Mouse (Mus musculus) cerebellum, adult 9-11 months (tissue): ENCODE data around the gene Zbtb49.

Experiments used
- DNase-seq: peaks from one replicate; pipeline ENCODE4 v3.0.0; 2022

Zbtb49 gene

DNA sequence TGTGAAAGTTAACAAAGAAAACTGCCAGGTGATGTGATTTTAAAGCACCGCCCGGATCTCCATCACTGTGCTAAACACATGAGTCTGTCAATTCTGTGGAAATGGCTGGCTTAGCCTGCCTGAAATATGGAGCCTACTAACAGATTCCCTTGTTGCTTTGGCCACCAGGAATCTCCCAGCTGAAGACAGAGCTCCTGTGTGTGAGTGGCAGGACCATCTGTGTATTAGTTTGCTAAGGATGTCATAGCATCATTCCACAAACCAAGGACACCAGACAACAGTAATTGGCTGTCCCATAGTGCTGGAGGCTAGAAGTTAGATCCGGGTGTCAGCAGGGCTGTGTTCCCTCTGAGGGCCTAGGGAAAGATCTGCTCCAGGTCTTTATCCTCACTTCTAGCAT lies 29.4 kb downstream of the Zbtb49 start:
- DNase-seq, result no peak

- DNase-seq, result no peak
These were observed 33.3 kb downstream of the Zbtb49 start for GRCm38 (mm10) chr5:38187006-38187405.

- DNase-seq, result no peak
These were observed 35.5 kb downstream of the Zbtb49 start for GRCm38 (mm10) chr5:38184688-38185285.

DNA sequence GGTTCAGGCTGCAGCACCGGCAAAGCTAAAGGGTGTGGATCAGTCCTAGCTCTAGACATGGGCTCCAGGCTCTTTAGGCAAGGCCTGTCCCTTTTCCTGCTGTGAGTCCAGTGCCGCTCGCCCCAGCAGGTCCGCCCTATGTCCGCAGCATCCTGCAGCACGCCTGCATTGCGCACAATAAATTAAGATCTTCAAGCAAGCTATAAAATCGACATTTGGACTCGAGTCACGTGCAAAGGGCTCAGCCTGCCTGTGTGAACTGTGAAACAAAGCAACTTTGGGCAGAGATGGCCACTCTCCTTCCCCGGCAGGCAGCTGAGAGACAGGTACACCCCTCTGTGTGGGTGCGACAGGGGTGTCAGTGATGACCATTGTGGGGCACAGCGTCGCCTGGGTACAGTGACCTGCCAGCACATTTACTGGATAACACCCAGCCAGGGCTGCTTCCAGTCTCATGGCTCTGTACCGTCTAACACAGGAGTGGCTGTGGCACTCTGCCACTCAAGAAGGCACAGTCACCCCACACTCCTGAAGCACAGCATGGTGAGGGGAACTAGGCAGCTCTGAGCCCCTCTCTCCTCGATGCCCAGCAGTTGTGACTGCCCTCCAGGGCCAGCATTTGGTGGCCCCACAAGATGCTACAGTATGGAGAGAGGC lies 45.9 kb downstream of the Zbtb49 start:
- no peak for DNase-seq

DNA sequence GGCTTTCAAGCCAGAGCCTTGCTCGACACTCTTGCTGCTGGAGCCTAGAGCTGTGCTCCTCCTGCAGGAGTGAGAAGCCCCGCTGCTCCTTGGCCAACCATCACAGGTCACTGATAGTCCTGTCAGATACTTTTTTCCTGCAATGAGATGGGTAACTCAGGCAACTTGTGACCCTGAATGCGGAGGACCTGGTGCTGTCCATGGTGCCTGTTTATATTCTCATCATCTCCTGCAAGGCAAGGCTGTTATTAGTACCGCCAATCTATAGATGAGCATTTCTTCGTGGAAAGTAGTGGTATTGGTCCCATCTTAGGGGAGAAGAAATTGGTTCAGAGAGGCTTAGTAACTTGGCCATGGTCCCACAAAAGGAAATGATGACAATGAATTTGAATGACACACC lies 46.5 kb downstream of the Zbtb49 start:
- DNase-seq, result no peak

DNA sequence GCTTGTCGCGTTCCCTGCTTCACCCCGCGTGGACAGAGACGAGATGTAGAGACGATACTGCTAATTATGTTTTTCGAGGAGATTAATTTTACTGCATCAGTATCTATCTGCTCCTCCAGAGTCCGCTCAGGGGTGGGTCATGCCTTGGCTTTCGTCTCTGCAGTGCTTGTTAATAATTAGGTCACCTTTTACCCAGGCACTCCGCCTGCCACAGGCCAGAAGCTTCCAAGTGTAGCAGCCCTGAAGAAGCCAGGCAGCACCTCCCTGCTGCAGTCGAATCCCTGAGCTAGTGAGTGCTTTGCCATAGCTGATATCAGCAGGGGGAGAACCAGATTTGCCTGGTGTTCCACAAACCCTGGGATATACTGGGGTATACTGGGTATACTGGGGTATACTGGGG lies 51.8 kb downstream of the Zbtb49 start:
- peak; percentile 19 for DNase-seq

- DNase-seq, result no peak
These were observed 60.4 kb downstream of the Zbtb49 start, which contains the start of gene Nsg1 for GRCm38 (mm10) chr5:38159634-38160413. TSS of gene Nsg1 (minus strand) at chr5:38159907.

GRCm38 (mm10) chr5:38158947-38159633 lies 61.2 kb downstream of the Zbtb49 start:
- peak; percentile 88 for DNase-seq

GRCm38 (mm10) chr5:38158501-38158946 lies 61.7 kb downstream of the Zbtb49 start:
- peak; percentile 63 for DNase-seq

DNA sequence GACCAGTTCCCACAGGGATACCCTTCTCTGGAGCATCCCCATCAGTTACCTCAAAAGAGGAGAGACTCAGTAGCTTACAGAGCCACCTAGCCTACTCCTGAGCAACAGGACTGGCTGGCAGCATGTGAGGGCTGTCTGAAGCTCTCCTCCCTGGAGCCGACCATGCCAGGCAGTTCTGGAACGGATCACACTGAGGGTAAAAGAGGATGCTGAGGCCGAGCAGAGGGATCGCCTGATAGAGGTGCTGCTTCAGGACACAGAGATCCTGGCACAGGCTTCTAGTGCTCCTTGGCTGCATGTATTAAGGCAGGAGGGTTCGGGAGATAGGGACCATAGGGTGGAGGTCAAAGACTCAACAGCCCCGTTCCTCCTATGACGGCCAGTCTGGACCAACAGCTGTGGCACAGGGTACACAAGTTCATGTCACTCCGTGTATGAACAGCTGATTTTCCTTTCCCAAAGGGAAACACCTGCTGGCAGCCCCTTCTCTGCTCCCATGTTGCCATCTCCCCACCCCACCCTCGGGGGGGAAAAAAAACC lies 62.7 kb downstream of the Zbtb49 start:
- peak; percentile 71 for DNase-seq

- peak; percentile 84 for DNase-seq
These were observed 66.6 kb downstream of the Zbtb49 start for GRCm38 (mm10) chr5:38153636-38154035.

- peak; percentile 75 for DNase-seq
These were observed 67.8 kb downstream of the Zbtb49 start for GRCm38 (mm10) chr5:38152201-38153108.

DNA sequence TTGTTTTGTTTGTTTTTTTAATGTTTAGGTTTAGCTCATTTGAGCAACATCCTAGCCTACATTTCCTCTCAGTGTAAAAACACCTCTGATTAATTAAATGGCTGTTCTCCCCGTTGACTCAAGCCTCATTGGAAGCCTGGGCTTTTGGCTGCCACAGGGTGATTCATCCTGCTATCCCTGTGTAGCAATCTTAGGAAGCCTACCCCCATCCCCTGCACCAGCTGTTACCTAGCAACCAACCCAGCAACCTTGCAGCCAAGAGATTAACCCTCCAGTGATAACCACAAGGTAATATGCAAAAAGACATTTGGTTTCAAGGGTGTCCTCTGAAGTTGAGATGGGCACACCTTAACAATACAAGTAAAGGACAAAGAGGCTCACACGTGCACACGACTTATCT lies 69.0 kb downstream of the Zbtb49 start:
- peak; percentile 62 for DNase-seq

DNA sequence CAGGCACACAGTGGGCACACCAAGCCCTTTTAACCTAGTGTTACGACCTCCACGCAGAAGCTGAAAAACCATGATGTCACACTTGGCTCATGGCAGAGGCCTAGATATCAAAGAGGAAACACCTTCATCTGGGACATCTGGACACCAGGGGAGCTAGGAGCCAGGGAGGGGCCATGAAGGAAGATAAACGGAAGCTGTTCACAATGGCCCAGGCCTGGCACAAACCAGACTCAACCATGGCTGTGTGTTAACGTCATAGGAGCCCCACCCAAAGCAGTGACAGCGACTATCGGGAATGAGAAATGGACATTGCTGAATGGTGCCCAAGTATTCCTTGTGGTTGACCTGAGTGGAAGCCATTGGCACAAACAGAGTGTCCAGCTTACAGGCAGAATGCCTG lies 73.7 kb downstream of the Zbtb49 start:
- no peak for DNase-seq

DNA sequence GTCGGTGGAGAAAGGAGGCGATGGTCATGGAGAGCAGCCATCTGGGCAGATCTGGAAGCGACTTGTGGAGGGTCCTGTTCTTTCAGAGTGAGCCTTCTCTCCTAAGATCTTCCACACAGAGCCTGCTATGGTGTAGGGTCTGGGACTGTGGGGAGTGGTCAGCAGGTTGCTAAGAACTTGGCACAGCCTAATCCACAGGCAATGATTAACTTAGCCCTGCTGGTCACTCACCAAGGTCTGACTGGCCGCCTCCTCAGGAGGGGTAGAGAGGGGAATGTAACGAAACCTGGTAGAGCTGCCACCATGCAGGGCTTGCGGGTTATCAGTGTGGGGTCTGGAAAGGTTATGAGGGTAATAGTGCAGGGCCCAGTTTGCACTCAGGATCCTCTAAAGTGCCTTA lies 79.4 kb downstream of the Zbtb49 start:
- DNase-seq, result no peak
